Mouse (Mus musculus): ENCODE measurements at regions not wholly inside any gene's neighbourhood (a gene's known extent, or its start where the extent isn't known, plus 50 kb on each side); places are given as distances from the start of the nearest gene placed in this dataset.

DNA sequence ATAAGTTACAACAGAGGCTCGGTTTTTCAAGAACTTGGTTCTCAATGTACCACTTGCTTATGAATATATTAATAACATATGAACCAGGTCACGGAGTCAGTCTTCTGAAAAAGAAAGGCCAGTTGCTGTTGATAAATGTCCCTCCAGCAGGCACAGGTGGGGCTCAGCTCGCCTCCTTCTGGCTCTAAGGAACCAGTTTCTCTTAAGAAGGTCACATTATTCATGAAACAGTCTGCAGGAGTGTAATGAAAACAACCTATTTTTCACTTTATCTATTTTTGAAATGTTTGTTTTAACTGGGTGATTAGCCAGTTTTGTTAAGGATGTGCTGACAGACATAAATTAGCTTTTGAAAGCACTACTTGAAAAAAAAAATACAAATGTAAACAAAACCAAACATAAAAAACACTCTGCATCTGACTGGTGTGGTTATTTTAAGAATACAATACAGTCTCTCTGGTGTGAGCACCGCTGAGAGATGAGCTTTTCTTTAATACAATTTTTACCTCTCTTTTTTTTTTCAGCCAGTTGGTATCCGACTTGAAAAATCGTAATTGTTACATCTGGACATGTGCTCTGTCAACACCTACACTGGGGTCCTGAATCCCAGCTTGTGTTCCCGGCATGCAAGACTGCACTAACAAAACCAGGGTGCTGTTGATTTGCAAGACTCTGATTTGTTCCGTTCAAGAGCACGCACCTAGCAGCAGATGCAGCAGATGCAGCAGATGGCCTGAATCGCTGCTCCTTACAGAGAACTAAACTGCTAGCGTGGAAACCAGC lies 651.8 kb downstream of the Ntrk3 start:
- no peaks in the 10 kb centered on the region for H3K36me3 ChIP-seq (ENCODE audit: control insufficient read depth, insufficient read depth, low read length)
- no peak overlapping the region for H3K4me3 ChIP-seq (ENCODE audit: low read depth, low read length)
- no peaks in the 10 kb centered on the region for H3K27me3 ChIP-seq (ENCODE audit: control insufficient read depth, insufficient read depth, low read length)
- no peaks in the 10 kb centered on the region for H3K9me3 ChIP-seq (replicated peaks; ENCODE audit: control insufficient read depth, low read length)
- H3K27ac ChIP-seq (ENCODE audit: low read depth, low read length): no peak overlapping the region
- no peak overlapping the region for H3K9ac ChIP-seq (ENCODE audit: low read depth, low read length)
- 34% methylated on average over 11 of the region's 11 CpGs for WGBS (ENCODE audit: insufficient replicate concordance)
- no peak for ATAC-seq (replicated peaks; ENCODE audit: insufficient number of reproducible peaks, low FRiP score, low TSS enrichment)
- no peak overlapping the region for H3K4me2 ChIP-seq
- H3K4me1 ChIP-seq (ENCODE audit: control insufficient read depth, insufficient read depth, low read length): peaks cover 3% of the 10 kb centered on the region; the same call in 1 of the 2 replicates

DNA sequence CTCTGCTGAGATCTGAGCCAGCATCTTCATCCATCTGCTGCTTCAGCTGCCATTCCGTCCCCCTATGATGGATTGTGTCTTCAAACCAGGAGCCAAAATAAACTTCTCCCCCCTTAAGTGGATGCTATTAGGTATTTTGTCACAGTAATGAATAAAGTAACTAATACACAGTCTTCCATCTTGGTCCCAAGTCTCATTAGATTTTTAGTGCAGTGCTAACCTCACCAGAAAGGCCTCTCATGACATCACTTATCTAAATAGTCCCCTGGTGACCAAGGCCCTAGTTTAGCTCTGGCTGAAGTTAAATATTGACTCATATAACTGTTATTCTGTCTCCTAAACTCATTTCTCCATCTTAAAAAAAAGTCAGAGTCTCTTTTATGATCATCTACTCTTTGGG lies 658.1 kb downstream of the Ntrk3 start:
- Histone ChIP-seq H3K4me1 (ENCODE audit: control insufficient read depth, insufficient read depth, low read length) (no peaks in the 10 kb centered on the region), H3K27ac (ENCODE audit: low read depth, low read length) (no peak overlapping the region), H3K36me3 (ENCODE audit: control insufficient read depth, insufficient read depth, low read length) (no peaks in the 10 kb centered on the region), H3K9me3 (replicated peaks; ENCODE audit: control insufficient read depth, low read length) (no peaks in the 10 kb centered on the region), H3K27me3 (ENCODE audit: control insufficient read depth, insufficient read depth, low read length) (no peaks in the 10 kb centered on the region), H3K9ac (ENCODE audit: low read depth, low read length) (no peak overlapping the region), H3K4me2 (no peak overlapping the region), H3K4me3 (ENCODE audit: low read depth, low read length) (no peak overlapping the region)
- ATAC-seq (replicated peaks; ENCODE audit: insufficient number of reproducible peaks, low FRiP score, low TSS enrichment): no peak
- WGBS (ENCODE audit: insufficient replicate concordance): 65% methylated on average over 1 of the region's 1 CpGs

DNA sequence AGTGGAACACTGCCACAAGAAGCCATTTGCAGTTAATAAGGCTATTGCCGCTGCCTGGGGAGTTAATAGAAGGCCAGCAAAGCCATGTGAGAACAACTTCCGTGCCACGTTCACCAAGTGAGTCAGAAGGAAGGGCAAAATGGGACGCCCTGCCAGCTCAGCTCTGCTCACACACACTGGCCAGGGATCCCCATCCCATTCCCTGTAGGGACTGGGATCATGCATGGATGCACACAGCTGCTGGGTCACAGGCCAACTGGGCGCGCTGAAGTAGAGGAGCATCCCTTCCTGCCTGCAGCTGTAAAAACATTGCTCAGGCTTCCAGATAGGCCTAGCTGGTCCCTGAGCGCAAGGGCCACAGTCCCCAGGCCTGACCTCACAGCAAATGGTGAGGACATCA lies 666.7 kb downstream of the Ntrk3 start:
- ATAC-seq (replicated peaks; ENCODE audit: insufficient number of reproducible peaks, low FRiP score, low TSS enrichment): no peak
- no peak overlapping the region for H3K4me3 ChIP-seq (ENCODE audit: low read depth, low read length)
- no peak overlapping the region for H3K9ac ChIP-seq (ENCODE audit: low read depth, low read length)
- H3K27me3 ChIP-seq (ENCODE audit: control insufficient read depth, insufficient read depth, low read length): no peaks in the 10 kb centered on the region
- H3K9me3 ChIP-seq (replicated peaks; ENCODE audit: control insufficient read depth, low read length): no peaks in the 10 kb centered on the region
- no peak overlapping the region for H3K27ac ChIP-seq (ENCODE audit: low read depth, low read length)
- no peak overlapping the region for H3K4me2 ChIP-seq
- 58% methylated on average over 7 of the region's 7 CpGs for WGBS (ENCODE audit: insufficient replicate concordance)
- H3K4me1 ChIP-seq (ENCODE audit: control insufficient read depth, insufficient read depth, low read length): no peaks in the 10 kb centered on the region
- no peaks in the 10 kb centered on the region for H3K36me3 ChIP-seq (ENCODE audit: control insufficient read depth, insufficient read depth, low read length)

GRCm38 (mm10) chr7:78061631-78062030 lies 676.2 kb downstream of the Ntrk3 start:
- no peak overlapping the region for H3K4me3 ChIP-seq (ENCODE audit: low read depth, low read length)
- no peak overlapping the region for H3K27ac ChIP-seq (ENCODE audit: low read depth, low read length)
- WGBS (ENCODE audit: insufficient replicate concordance): 63% methylated on average over 1 of the region's 1 CpGs
- no peak overlapping the region for H3K9ac ChIP-seq (ENCODE audit: low read depth, low read length)
- no peak overlapping the region for H3K4me2 ChIP-seq
- no peaks in the 10 kb centered on the region for H3K4me1 ChIP-seq (ENCODE audit: control insufficient read depth, insufficient read depth, low read length)
- H3K27me3 ChIP-seq (ENCODE audit: control insufficient read depth, insufficient read depth, low read length): no peaks in the 10 kb centered on the region
- ATAC-seq (replicated peaks; ENCODE audit: insufficient number of reproducible peaks, low FRiP score, low TSS enrichment): no peak
- H3K9me3 ChIP-seq (replicated peaks; ENCODE audit: control insufficient read depth, low read length): no peaks in the 10 kb centered on the region
- H3K36me3 ChIP-seq (ENCODE audit: control insufficient read depth, insufficient read depth, low read length): no peaks in the 10 kb centered on the region

DNA sequence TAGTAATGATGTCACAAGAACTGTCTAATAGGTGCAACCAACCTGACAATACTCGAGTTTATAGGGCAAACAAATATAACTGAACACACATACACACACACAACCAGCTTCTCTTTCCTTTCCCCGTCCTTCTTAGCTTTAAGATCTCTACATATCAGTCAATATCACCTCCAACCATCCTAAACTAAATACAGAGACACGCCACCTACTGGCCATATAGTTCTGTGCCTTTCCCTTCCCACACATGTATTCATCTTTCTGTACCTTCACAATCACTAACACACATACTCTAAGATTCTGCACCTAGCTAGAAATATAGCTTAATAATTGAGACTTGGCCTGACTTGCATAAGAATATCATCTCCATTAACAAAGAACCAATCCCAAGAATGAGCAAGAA lies 688.2 kb downstream of the Ntrk3 start:
- H3K9ac ChIP-seq (ENCODE audit: low read depth, low read length): no peak overlapping the region

DNA sequence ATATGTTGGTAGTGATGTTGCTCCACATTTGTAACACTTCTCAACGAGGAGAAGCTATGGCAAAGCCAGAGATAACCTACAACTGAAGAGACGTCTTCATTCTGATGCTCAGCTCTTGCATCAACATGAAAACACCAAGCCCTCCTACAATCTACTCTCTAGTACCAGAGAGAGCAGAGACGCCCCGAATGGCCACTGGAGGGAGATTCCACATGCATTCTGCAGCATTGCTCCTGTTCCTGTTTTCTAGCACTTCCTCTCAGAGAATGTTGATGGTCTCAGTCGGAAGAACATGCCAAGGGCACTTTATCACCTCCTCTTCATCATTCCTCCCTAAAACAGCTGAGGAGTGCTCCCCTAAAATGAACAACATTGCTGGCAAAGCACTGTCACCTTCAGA lies 692.4 kb downstream of the Ntrk3 start:
- Histone ChIP-seq H3K27ac (ENCODE audit: low read depth, low read length) (no peak overlapping the region), H3K36me3 (ENCODE audit: control insufficient read depth, insufficient read depth, low read length) (no peaks in the 10 kb centered on the region), H3K9ac (ENCODE audit: low read depth, low read length) (no peak overlapping the region), H3K27me3 (ENCODE audit: control insufficient read depth, insufficient read depth, low read length) (no peaks in the 10 kb centered on the region), H3K9me3 (replicated peaks; ENCODE audit: control insufficient read depth, low read length) (no peaks in the 10 kb centered on the region), H3K4me3 (ENCODE audit: low read depth, low read length) (no peak overlapping the region), H3K4me1 (ENCODE audit: control insufficient read depth, insufficient read depth, low read length) (no peaks in the 10 kb centered on the region), H3K4me2 (no peak overlapping the region)
- no peak for ATAC-seq (replicated peaks; ENCODE audit: insufficient number of reproducible peaks, low FRiP score, low TSS enrichment)
- WGBS (ENCODE audit: insufficient replicate concordance): 43% methylated on average over 5 of the region's 5 CpGs

More for the DNA sequence above, 688.2 kb downstream of the Ntrk3 start:
- Histone ChIP-seq H3K36me3 (ENCODE audit: control insufficient read depth, insufficient read depth, low read length) (no peaks in the 10 kb centered on the region), H3K4me2 (no peak overlapping the region), H3K4me3 (ENCODE audit: low read depth, low read length) (no peak overlapping the region), H3K4me1 (ENCODE audit: control insufficient read depth, insufficient read depth, low read length) (no peaks in the 10 kb centered on the region), H3K27me3 (ENCODE audit: control insufficient read depth, insufficient read depth, low read length) (no peaks in the 10 kb centered on the region), H3K9me3 (replicated peaks; ENCODE audit: control insufficient read depth, low read length) (no peaks in the 10 kb centered on the region), H3K27ac (ENCODE audit: low read depth, low read length) (no peak overlapping the region)
- WGBS (ENCODE audit: insufficient replicate concordance): 49% methylated on average over 3 of the region's 3 CpGs
- no peak for ATAC-seq (replicated peaks; ENCODE audit: insufficient number of reproducible peaks, low FRiP score, low TSS enrichment)

- Histone ChIP-seq H3K36me3 (ENCODE audit: control insufficient read depth, insufficient read depth, low read length) (no peaks in the 10 kb centered on the region), H3K27me3 (ENCODE audit: control insufficient read depth, insufficient read depth, low read length) (no peaks in the 10 kb centered on the region), H3K9me3 (replicated peaks; ENCODE audit: control insufficient read depth, low read length) (no peaks in the 10 kb centered on the region), H3K4me2 (no peak overlapping the region), H3K4me1 (ENCODE audit: control insufficient read depth, insufficient read depth, low read length) (no peaks in the 10 kb centered on the region), H3K27ac (ENCODE audit: low read depth, low read length) (no peak overlapping the region), H3K9ac (ENCODE audit: low read depth, low read length) (no peak overlapping the region), H3K4me3 (ENCODE audit: low read depth, low read length) (no peak overlapping the region)
- WGBS (ENCODE audit: insufficient replicate concordance): 70% methylated on average over 2 of the region's 2 CpGs
- no peak for ATAC-seq (replicated peaks; ENCODE audit: insufficient number of reproducible peaks, low FRiP score, low TSS enrichment)
Measured at GRCm38 (mm10) chr7:78031032-78031431, 706.8 kb downstream of the Ntrk3 start.

GRCm38 (mm10) chr7:78026992-78027615 lies 710.7 kb downstream of the Ntrk3 start:
- WGBS (ENCODE audit: insufficient replicate concordance): 61% methylated on average over 4 of the region's 4 CpGs
- Histone ChIP-seq H3K4me3 (ENCODE audit: low read depth, low read length) (no peak overlapping the region), H3K27me3 (ENCODE audit: control insufficient read depth, insufficient read depth, low read length) (no peaks in the 10 kb centered on the region), H3K27ac (ENCODE audit: low read depth, low read length) (no peak overlapping the region), H3K4me2 (no peak overlapping the region), H3K36me3 (ENCODE audit: control insufficient read depth, insufficient read depth, low read length) (no peaks in the 10 kb centered on the region), H3K9me3 (replicated peaks; ENCODE audit: control insufficient read depth, low read length) (no peaks in the 10 kb centered on the region), H3K4me1 (ENCODE audit: control insufficient read depth, insufficient read depth, low read length) (no peaks in the 10 kb centered on the region), H3K9ac (ENCODE audit: low read depth, low read length) (no peak overlapping the region)
- ATAC-seq (replicated peaks; ENCODE audit: insufficient number of reproducible peaks, low FRiP score, low TSS enrichment): no peak

- Histone ChIP-seq H3K9me3 (replicated peaks; ENCODE audit: control insufficient read depth, low read length) (no peaks in the 10 kb centered on the region), H3K27me3 (ENCODE audit: control insufficient read depth, insufficient read depth, low read length) (no peaks in the 10 kb centered on the region), H3K4me3 (ENCODE audit: low read depth, low read length) (no peak overlapping the region), H3K36me3 (ENCODE audit: control insufficient read depth, insufficient read depth, low read length) (no peaks in the 10 kb centered on the region), H3K4me1 (ENCODE audit: control insufficient read depth, insufficient read depth, low read length) (no peaks in the 10 kb centered on the region), H3K9ac (ENCODE audit: low read depth, low read length) (no peak overlapping the region), H3K4me2 (no peak overlapping the region), H3K27ac (ENCODE audit: low read depth, low read length) (no peak overlapping the region)
- 87% methylated on average over 1 of the region's 1 CpGs for WGBS (ENCODE audit: insufficient replicate concordance)
- ATAC-seq (replicated peaks; ENCODE audit: insufficient number of reproducible peaks, low FRiP score, low TSS enrichment): no peak
Measured at GRCm38 (mm10) chr7:78023591-78023990, 714.2 kb downstream of the Ntrk3 start.
